Mouse (Mus musculus): ENCODE results near the gene Grb10. TPM values are rescaled to one million over a fixed set of nuclear protein-coding genes. Genes with fewer than 3 reads are reported as not detected.

Grb10 gene
- polyA plus RNA-seq, 1 experiment from 2014 or later = 84.1 TPM

DNA sequence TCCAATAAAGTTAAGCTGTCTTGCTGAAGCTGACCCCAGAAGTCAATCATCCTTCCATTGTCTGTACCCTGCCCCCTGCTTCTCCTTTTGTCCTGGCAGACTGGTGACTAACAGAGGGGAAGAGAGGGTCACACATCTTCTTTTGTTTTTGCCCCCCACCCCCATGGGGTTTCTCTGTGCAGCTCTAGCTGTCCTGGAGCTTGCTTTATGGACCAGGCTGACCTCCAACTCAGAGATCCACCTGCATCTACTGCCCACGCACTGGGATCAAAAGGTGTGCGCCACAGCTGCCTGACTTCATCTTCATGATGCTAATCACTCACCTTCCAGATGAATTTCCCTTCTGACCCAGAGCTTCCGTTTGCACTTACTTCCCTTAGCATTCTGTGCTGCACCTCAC, 114.6 kb downstream of the Grb10 start:
- no peaks in the 10 kb centered on the region for H3K27me3 ChIP-seq (replicated peaks)
- no peak overlapping the region for H3K4me3 ChIP-seq (replicated peaks)
- H3K36me3 ChIP-seq = no peaks in the 10 kb centered on the region
- no peaks in the 10 kb centered on the region for H3K4me1 ChIP-seq
- ATAC-seq (ENCODE audit: low FRiP score) = no peak
- no peaks in the 10 kb centered on the region for H3K9me3 ChIP-seq (replicated peaks)
- H3K4me2 ChIP-seq = no peak overlapping the region
- no peak overlapping the region for H3K27ac ChIP-seq (replicated peaks)
- 44% methylated on average over 3 of the region's 3 CpGs for WGBS
- H3K9ac ChIP-seq (replicated peaks) = no peak overlapping the region

DNA sequence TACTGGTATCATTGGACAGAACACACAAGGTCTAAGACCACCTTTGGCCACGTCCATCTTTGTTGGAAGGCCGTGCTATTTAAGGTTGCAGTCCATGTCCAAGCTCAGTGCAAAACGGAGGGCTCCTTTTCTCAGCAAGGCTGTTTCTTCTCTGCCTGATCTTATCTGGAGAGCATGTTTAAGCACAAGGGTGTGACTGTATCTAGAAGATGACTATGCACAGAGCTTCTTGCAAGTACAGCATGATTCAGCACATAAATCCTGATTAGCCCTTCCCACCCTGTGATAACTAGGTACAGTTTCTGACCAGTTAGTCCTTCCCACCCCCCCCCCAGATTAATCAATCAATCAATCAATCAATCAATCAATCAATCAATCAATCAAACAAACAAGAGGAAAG, 115.1 kb downstream of the Grb10 start:
- H3K4me3 ChIP-seq (replicated peaks) = no peak overlapping the region
- no peak for ATAC-seq (ENCODE audit: low FRiP score)
- H3K4me1 ChIP-seq = no peaks in the 10 kb centered on the region
- H3K4me2 ChIP-seq = no peak overlapping the region
- H3K27ac ChIP-seq (replicated peaks) = no peak overlapping the region
- no peak overlapping the region for H3K9ac ChIP-seq (replicated peaks)
- WGBS = 89% methylated on average over 3 of the region's 3 CpGs
- H3K9me3 ChIP-seq (replicated peaks) = no peaks in the 10 kb centered on the region
- no peaks in the 10 kb centered on the region for H3K27me3 ChIP-seq (replicated peaks)
- no peaks in the 10 kb centered on the region for H3K36me3 ChIP-seq

GRCm38 (mm10) chr11:11922106-11922505, 116.4 kb downstream of the Grb10 start:
- H3K4me2 ChIP-seq = no peak overlapping the region
- 90% methylated on average over 2 of the region's 2 CpGs for WGBS
- ATAC-seq (ENCODE audit: low FRiP score) = no peak
- H3K9me3 ChIP-seq (replicated peaks) = no peaks in the 10 kb centered on the region
- H3K27me3 ChIP-seq (replicated peaks) = no peaks in the 10 kb centered on the region
- H3K4me3 ChIP-seq (replicated peaks) = no peak overlapping the region
- no peaks in the 10 kb centered on the region for H3K4me1 ChIP-seq
- H3K27ac ChIP-seq (replicated peaks) = no peak overlapping the region
- no peak overlapping the region for H3K9ac ChIP-seq (replicated peaks)
- no peaks in the 10 kb centered on the region for H3K36me3 ChIP-seq

- WGBS = 66% methylated on average over 7 of the region's 7 CpGs
- no peaks in the 10 kb centered on the region for H3K9me3 ChIP-seq (replicated peaks)
- no peak for ATAC-seq (ENCODE audit: low FRiP score)
Measured at GRCm38 (mm10) chr11:11907703-11908413, 130.6 kb downstream of the Grb10 start.

GRCm38 (mm10) chr11:11905518-11905917, 133.0 kb downstream of the Grb10 start:
- H3K27me3 ChIP-seq (replicated peaks) = no peaks in the 10 kb centered on the region
- H3K9me3 ChIP-seq (replicated peaks) = no peaks in the 10 kb centered on the region
- ATAC-seq (ENCODE audit: low FRiP score) = no peak
- H3K27ac ChIP-seq (replicated peaks) = no peak overlapping the region
- H3K36me3 ChIP-seq = no peaks in the 10 kb centered on the region
- H3K4me3 ChIP-seq (replicated peaks) = no peak overlapping the region
- no peak overlapping the region for H3K9ac ChIP-seq (replicated peaks)
- H3K4me2 ChIP-seq = no peak overlapping the region
- H3K4me1 ChIP-seq = no peaks in the 10 kb centered on the region

More at GRCm38 (mm10) chr11:11907703-11908413, 130.6 kb downstream of the Grb10 start:
- Histone ChIP-seq H3K4me2 (no peak overlapping the region), H3K27me3 (replicated peaks) (no peaks in the 10 kb centered on the region), H3K9ac (replicated peaks) (no peak overlapping the region), H3K4me1 (no peaks in the 10 kb centered on the region), H3K4me3 (replicated peaks) (no peak overlapping the region), H3K36me3 (no peaks in the 10 kb centered on the region), H3K27ac (replicated peaks) (no peak overlapping the region)

- ATAC-seq (ENCODE audit: low FRiP score) = no peak
- Histone ChIP-seq H3K27me3 (replicated peaks) (no peaks in the 10 kb centered on the region), H3K36me3 (no peaks in the 10 kb centered on the region), H3K4me2 (no peak overlapping the region), H3K9me3 (replicated peaks) (no peaks in the 10 kb centered on the region), H3K4me1 (no peaks in the 10 kb centered on the region), H3K4me3 (replicated peaks) (no peak overlapping the region), H3K27ac (replicated peaks) (no peak overlapping the region), H3K9ac (replicated peaks) (no peak overlapping the region)
- WGBS = 71% methylated on average over 5 of the region's 5 CpGs
Measured at GRCm38 (mm10) chr11:11904995-11905394, 133.5 kb downstream of the Grb10 start.

DNA sequence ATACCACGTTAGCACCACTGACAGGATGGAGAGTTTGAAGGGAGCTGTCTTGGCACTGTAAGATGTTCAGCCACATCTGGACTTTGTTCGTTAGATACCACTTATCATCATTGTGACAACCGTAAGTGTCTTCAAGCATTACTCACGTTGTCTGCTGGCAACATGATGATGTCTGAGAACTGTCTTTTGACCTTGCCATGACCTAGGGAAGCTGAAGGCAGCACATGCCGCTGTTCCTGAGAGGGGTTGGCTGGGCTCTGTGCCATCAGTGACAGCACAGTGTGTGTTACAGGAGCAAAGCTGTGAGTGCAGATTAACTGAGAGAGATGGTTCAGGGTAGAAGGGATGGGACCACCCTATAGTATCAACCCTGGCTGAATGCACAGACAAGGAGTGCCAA, 137.0 kb downstream of the Grb10 start:
- no peaks in the 10 kb centered on the region for H3K36me3 ChIP-seq
- H3K9me3 ChIP-seq (replicated peaks) = no peaks in the 10 kb centered on the region
- H3K27ac ChIP-seq (replicated peaks) = no peak overlapping the region
- H3K27me3 ChIP-seq (replicated peaks) = no peaks in the 10 kb centered on the region
- H3K4me1 ChIP-seq = no peaks in the 10 kb centered on the region
- H3K4me2 ChIP-seq = no peak overlapping the region
- WGBS = 76% methylated on average over 5 of the region's 5 CpGs
- no peak for ATAC-seq (ENCODE audit: low FRiP score)
- no peak overlapping the region for H3K9ac ChIP-seq (replicated peaks)
- H3K4me3 ChIP-seq (replicated peaks) = no peak overlapping the region

GRCm38 (mm10) chr11:11898496-11898895, 140.0 kb downstream of the Grb10 start:
- Histone ChIP-seq H3K4me3 (replicated peaks) (no peak overlapping the region), H3K36me3 (no peaks in the 10 kb centered on the region), H3K27me3 (replicated peaks) (no peaks in the 10 kb centered on the region), H3K4me1 (no peaks in the 10 kb centered on the region), H3K4me2 (no peak overlapping the region), H3K9me3 (replicated peaks) (no peaks in the 10 kb centered on the region), H3K27ac (replicated peaks) (no peak overlapping the region), H3K9ac (replicated peaks) (no peak overlapping the region)
- WGBS = 94% methylated on average over 3 of the region's 3 CpGs
- no peak for ATAC-seq (ENCODE audit: low FRiP score)

- Histone ChIP-seq H3K9ac (replicated peaks) (no peak within 1 kb of the TSS), H3K36me3 (no peaks in the 10 kb centered on the region), H3K9me3 (replicated peaks) (no peaks in the 10 kb centered on the region), H3K4me3 (replicated peaks) (no peak within 1 kb of the TSS), H3K27ac (replicated peaks) (no peak within 1 kb of the TSS), H3K4me2 (no peak within 1 kb of the TSS), H3K4me1 (no peaks in the 10 kb centered on the region), H3K27me3 (replicated peaks) (no peaks in the 10 kb centered on the region)
- WGBS = 69% methylated on average over 12 of the region's 12 CpGs
- ATAC-seq (ENCODE audit: low FRiP score) = no peak
Measured at GRCm38 (mm10) chr11:11897645-11898357, 140.7 kb downstream of the Grb10 start, which contains the start of gene Ddc. Gene Ddc (minus strand): TSS chr11:11898144.

DNA sequence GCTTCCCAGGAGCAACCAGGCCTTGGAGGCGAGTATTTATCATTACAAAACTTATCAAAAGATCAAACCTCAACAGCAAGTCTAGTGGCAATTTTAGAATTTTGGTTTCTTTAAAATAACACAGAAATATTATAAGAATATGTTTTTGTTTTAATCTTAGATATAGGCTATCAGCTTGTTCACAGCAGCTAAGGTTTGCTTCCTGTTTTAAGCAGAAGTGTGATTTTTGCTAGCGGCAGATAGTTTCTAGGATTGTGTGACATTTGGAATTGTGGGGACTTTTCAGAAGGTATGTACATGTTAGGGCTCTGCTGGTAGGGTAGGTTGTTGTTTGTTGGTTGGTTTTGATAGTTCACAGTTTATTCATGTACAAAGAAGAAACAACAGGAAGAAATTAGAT, 143.0 kb downstream of the Grb10 start:
- WGBS = 93% methylated on average over 2 of the region's 2 CpGs
- Histone ChIP-seq H3K27me3 (replicated peaks) (no peaks in the 10 kb centered on the region), H3K9me3 (replicated peaks) (no peaks in the 10 kb centered on the region), H3K4me3 (replicated peaks) (no peak overlapping the region), H3K27ac (replicated peaks) (no peak overlapping the region), H3K9ac (replicated peaks) (no peak overlapping the region), H3K4me1 (no peaks in the 10 kb centered on the region), H3K4me2 (no peak overlapping the region), H3K36me3 (no peaks in the 10 kb centered on the region)
- no peak for ATAC-seq (ENCODE audit: low FRiP score)

DNA sequence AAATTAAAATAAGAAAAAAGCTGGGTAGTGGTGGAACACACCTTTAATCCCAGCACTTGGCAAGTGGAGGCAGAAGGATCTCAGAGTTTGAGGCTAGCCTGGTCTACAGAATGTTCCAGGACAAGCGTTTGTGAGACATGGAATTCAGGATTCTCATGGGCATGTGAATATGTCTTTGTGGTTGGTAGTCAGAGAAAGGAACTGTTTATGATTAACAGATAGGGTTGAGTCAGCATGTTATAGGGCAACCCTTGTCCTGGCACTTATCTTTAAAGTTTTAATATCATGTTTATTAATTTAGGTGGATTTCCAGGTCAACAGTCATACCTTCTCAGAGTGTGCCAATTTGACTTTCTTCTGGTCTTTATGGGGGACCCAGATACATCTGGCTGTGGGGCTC, 144.7 kb downstream of the Grb10 start:
- Histone ChIP-seq H3K4me1 (no peaks in the 10 kb centered on the region), H3K36me3 (no peaks in the 10 kb centered on the region), H3K9ac (replicated peaks) (no peak overlapping the region), H3K27me3 (replicated peaks) (no peaks in the 10 kb centered on the region), H3K4me3 (replicated peaks) (no peak overlapping the region), H3K9me3 (replicated peaks) (no peaks in the 10 kb centered on the region), H3K27ac (replicated peaks) (no peak overlapping the region), H3K4me2 (no peak overlapping the region)
- 92% methylated on average over 1 of the region's 1 CpGs for WGBS
- no peak for ATAC-seq (ENCODE audit: low FRiP score)

DNA sequence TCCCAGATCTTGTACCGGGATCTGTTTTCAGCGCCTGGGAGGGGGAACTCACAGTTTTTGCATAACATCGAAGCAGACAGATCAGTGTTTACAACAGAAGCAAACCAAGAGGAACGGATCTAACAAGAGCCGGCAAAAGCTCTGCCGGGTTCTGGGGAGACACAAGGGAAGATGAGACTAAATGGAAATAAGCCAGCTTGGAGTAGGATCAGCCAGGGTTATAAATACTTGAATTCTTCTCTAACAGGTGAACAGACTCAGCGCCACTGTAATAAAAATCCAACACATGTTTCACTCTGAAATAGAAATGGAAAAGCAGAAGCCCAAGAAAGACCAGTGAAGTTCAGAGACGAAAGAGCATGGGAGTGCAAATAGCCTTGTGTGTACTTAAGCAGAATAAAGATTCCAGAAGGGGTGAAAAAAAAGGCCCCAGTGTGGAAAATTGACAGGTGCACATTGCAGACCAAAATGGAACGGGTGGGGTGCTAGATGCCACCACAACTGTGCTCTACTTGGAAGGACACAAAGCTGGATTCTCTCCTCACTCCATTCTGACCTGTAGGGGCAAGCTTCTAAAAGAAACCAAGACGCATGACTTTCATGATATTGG, 145.4 kb downstream of the Grb10 start:
- Histone ChIP-seq H3K4me2 (no peak overlapping the region), H3K36me3 (no peaks in the 10 kb centered on the region)

More for the DNA sequence above, 145.4 kb downstream of the Grb10 start:
- Histone ChIP-seq H3K4me3 (replicated peaks) (no peak overlapping the region), H3K9ac (replicated peaks) (no peak overlapping the region), H3K4me1 (no peaks in the 10 kb centered on the region), H3K27me3 (replicated peaks) (no peaks in the 10 kb centered on the region), H3K9me3 (replicated peaks) (no peaks in the 10 kb centered on the region), H3K27ac (replicated peaks) (no peak overlapping the region)
- WGBS = 65% methylated on average over 10 of the region's 10 CpGs
- no peak for ATAC-seq (ENCODE audit: low FRiP score)
